Comparison of ENCODE assay signal across 16 mouse cellular contexts in the genomic region with DNA sequence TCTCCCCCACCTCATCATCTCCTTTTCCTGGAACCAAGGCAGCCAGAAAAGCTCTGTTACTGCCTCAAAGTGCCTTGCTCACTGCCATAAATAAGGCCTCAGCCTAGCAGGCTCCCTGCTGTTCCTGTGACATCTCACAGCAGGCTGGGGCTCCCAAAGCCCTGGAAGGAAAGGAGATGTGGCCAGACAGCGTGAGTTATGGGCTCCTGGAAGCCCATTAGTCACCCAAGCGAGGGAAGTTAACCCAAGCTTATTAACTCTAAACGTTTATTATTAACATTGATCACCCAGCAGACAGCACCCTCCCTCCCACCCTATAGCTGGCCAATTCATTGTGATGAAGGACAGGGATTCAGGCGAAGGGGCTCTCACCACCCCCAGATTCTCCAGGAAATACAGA. TPM values are rescaled to one million over a fixed set of nuclear protein-coding genes. Genes with fewer than 3 reads are reported as not detected.
A peak's percentile ranks its signal among the peaks of the same experiment; 100 is the strongest.
DNase-seq lines count a peak whose midpoint lies in the region; ATAC-seq and TF ChIP-seq lines count a peak whose summit lies in the region.
"Had no signal": no experiment of that assay in that cellular context is flagged by ENCODE, and none has a peak within 500 bp of the region (broad histone marks: within the 10 kb centered on the region; RNA-seq: fewer than 3 reads in every experiment).

No protein-coding gene starts in this region.

- H3K36me3 ChIP-seq in hindbrain, embryonic 16.5 days (ENCODE audit: control insufficient read depth, insufficient read depth, low read length), result no peaks in the 10 kb centered on the region
- no peaks in the 10 kb centered on the region for H3K36me3 ChIP-seq in hindbrain, postnatal 0 days (ENCODE audit: insufficient read depth, low read length)
- no peaks in the 10 kb centered on the region for H3K36me3 ChIP-seq in kidney, adult 2 months (ENCODE audit: control insufficient read depth, insufficient read depth, low read length)
- H3K36me3 ChIP-seq: embryonic facial prominence, embryonic 13.5 days; heart, embryonic 15.5 days had no signal

- H3K4me1 ChIP-seq in hindbrain, embryonic 16.5 days (ENCODE audit: control insufficient read depth, insufficient read depth, low read depth, low read length), result no peaks in the 10 kb centered on the region
- no peaks in the 10 kb centered on the region; the same call in 1 of the 2 replicates for H3K4me1 ChIP-seq in hindbrain, postnatal 0 days (ENCODE audit: insufficient read depth, low read length)
- no peaks in the 10 kb centered on the region; the same call in 1 of the 2 replicates for H3K4me1 ChIP-seq in kidney, adult 2 months (ENCODE audit: control insufficient read depth, insufficient read depth, low read length)
- H3K4me1 ChIP-seq: forebrain, embryonic 13.5 days; megakaryocyte, embryonic 14.5 days had no signal

- no peak overlapping the region for H3K4me3 ChIP-seq in hindbrain, embryonic 16.5 days (ENCODE audit: low read length)
- H3K4me3 ChIP-seq in hindbrain, postnatal 0 days (ENCODE audit: low read length), result no peak overlapping the region
- H3K4me3 ChIP-seq in kidney, adult 2 months (ENCODE audit: insufficient read depth, low read depth, low read length), result no peak overlapping the region
- H3K4me3 ChIP-seq: embryonic facial prominence, embryonic 13.5 days; forebrain, embryonic 13.5 days; heart, embryonic 15.5 days; megakaryocyte, embryonic 14.5 days had no signal

- H3K27me3 ChIP-seq in hindbrain, embryonic 16.5 days (replicated peaks; ENCODE audit: control insufficient read depth, insufficient read depth, low read length), result no peaks in the 10 kb centered on the region
- no peaks in the 10 kb centered on the region for H3K27me3 ChIP-seq in hindbrain, postnatal 0 days (ENCODE audit: insufficient read depth, low read length)
- no peaks in the 10 kb centered on the region for H3K27me3 ChIP-seq in kidney, adult 2 months (replicated peaks; ENCODE audit: control insufficient read depth, insufficient read depth, low read length)
- H3K27me3 ChIP-seq: embryonic facial prominence, embryonic 13.5 days; forebrain, embryonic 13.5 days had no signal

- no peak for TF ChIP-seq POLR2A in kidney, adult 2 months (IDR thresholded peaks at IDR 0.05; ENCODE audit: low read depth, low read length)

- no peak for DNase-seq in hindbrain, postnatal 0 days (ENCODE audit: low spot score)
- peak; percentile 40 for DNase-seq in brain, adult 2 months (ENCODE audit: low read depth, low spot score)
- peak; percentile 57 for DNase-seq in kidney, adult 2 months
- DNase-seq in neural tube, embryonic 10.5 days (ENCODE audit: extremely low spot score, low spot score), result peak; percentile 45
- no peak for DNase-seq in cerebellum, adult 11 months
- DNase-seq: adrenal gland, adult 2 months; gastrocnemius, postnatal 25 days; right cerebral cortex, postnatal 14 days had no signal

- H3K9ac ChIP-seq in hindbrain, embryonic 16.5 days (ENCODE audit: low read depth, low read length), result no peak overlapping the region
- H3K9ac ChIP-seq in hindbrain, postnatal 0 days (replicated peaks; ENCODE audit: low read length), result no peak overlapping the region
- H3K9ac ChIP-seq: embryonic facial prominence, embryonic 13.5 days; forebrain, embryonic 13.5 days; heart, embryonic 15.5 days; liver, embryonic 14.5 days had no signal

- TF ChIP-seq CTCF in hindbrain, postnatal 0 days (IDR thresholded peaks at IDR 0.05; ENCODE audit: low read depth), result no peak
- no peak for TF ChIP-seq CTCF in kidney, adult 2 months (conservative IDR thresholded peaks at IDR 0.05; ENCODE audit: insufficient read depth, insufficient read length, low read depth, low read length)

- H3K4me2 ChIP-seq in hindbrain, embryonic 16.5 days (ENCODE audit: low read length), result no peak overlapping the region
- H3K4me2 ChIP-seq in hindbrain, postnatal 0 days (ENCODE audit: low read depth, low read length), result no peak overlapping the region
- H3K4me2 ChIP-seq: embryonic facial prominence, embryonic 13.5 days; forebrain, embryonic 13.5 days; heart, embryonic 15.5 days had no signal

- peak; percentile 57; the same call in 1 of the 2 replicates for ATAC-seq in hindbrain, embryonic 16.5 days
- no peak for ATAC-seq in hindbrain, postnatal 0 days
- no peak for ATAC-seq in cerebellum, adult (ENCODE audit: insufficient number of reproducible peaks, low FRiP score, low TSS enrichment)
- no peak for ATAC-seq in inflammation-experienced regulatory T-cells, adult 6 months
- ATAC-seq: forebrain, embryonic 13.5 days had no signal

- no peak overlapping the region for H3K27ac ChIP-seq in hindbrain, embryonic 16.5 days (ENCODE audit: low read depth, low read length)
- H3K27ac ChIP-seq in hindbrain, postnatal 0 days, result no peak overlapping the region
- H3K27ac ChIP-seq in kidney, adult 2 months (ENCODE audit: insufficient read depth, low read depth, low read length), result 0 out of 2 replicates have a peak overlapping the region, but pooled peaks have one; percentile 32
- H3K27ac ChIP-seq: embryonic facial prominence, embryonic 13.5 days; forebrain, embryonic 13.5 days; heart, embryonic 15.5 days; liver, embryonic 14.5 days had no signal

- H3K9me3 ChIP-seq in hindbrain, embryonic 16.5 days (ENCODE audit: control insufficient read depth, low read length), result no peaks in the 10 kb centered on the region
- H3K9me3 ChIP-seq in hindbrain, postnatal 0 days (ENCODE audit: low read length), result no peaks in the 10 kb centered on the region
- H3K9me3 ChIP-seq: embryonic facial prominence, embryonic 13.5 days; forebrain, embryonic 13.5 days; heart, embryonic 15.5 days; megakaryocyte, embryonic 14.5 days had no signal

- 14% methylated on average over 4 of the region's 4 CpGs for WGBS in hindbrain, embryonic 16.5 days
- 31% methylated on average over 4 of the region's 4 CpGs for WGBS in hindbrain, postnatal 0 days
- WGBS in kidney, adult 2 months, result 17% methylated on average over 4 of the region's 4 CpGs

RNA-seq across cellular contexts. Expression of a gene that starts 15.2 kb away (rescaled TPM):
- polyA plus RNA-seq in hindbrain, embryonic 16.5 days (2015; fragmentation: Nextera tagmentation; extraction: Ambion mirVana), result 14.7 and 17.1 TPM in 2 replicates
- total RNA-seq in hindbrain, postnatal 0 days (2014; rRNA removed), result 17.6 and 17.7 TPM in 2 replicates
- polyA plus RNA-seq in hindbrain, postnatal 0 days (2015; fragmentation: Nextera tagmentation; extraction: Ambion mirVana), result 9.1 and 9.4 TPM in 2 replicates
- polyA plus RNA-seq in kidney, adult 2 months (2012; rRNA removed), result 11.6 and 12.2 TPM in 2 replicates
- polyA plus RNA-seq in inflammation-experienced regulatory T-cells, adult 6 months (2017; shearing (Covaris generic)), result not detected

Comparison
In these comparisons a context has a peak if more than half of its experiments do, and no peak if none do; other contexts are left out.
1. DNase-seq: peak in brain, adult 2 months (single experiment), kidney, adult 2 months (single experiment) and neural tube, embryonic 10.5 days (single experiment); none in hindbrain, postnatal 0 days (single experiment) and cerebellum, adult 11 months (single experiment).